8 mouse cellular contexts compared by ENCODE assay signal in the genomic region with DNA sequence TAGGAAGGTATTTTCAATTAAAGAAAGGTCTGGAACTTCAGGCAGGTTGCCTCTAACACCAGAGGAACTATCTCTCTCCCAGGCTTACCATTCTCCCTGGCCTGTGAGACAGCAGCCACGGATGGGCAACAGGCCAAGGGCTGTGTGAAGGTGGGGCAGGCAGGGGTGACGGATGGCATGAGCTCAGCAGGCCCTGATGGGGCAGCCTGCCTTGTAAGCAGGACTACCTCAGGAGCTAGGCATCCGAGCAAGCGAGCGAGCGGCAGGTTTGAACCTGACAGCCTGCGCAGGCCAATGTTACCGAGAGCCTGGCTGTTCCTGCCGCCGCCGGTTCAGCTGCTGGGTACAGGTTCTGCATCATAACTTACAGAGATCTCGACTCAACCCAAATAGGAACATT. TPM values are rescaled to one million over a fixed set of nuclear protein-coding genes. Genes with fewer than 3 reads are reported as not detected.
DNase-seq lines count a peak whose midpoint lies in the region; ATAC-seq lines count a peak whose summit lies in the region.

No protein-coding gene starts in this region.

- no peak overlapping the region for H3K4me2 ChIP-seq in hindbrain, embryonic 11.5 days (replicated peaks; ENCODE audit: low read depth, low read length)
- no peak overlapping the region for H3K4me2 ChIP-seq in neural tube, embryonic 15.5 days

- no peak for ATAC-seq in hindbrain, embryonic 11.5 days (ENCODE audit: low FRiP score)
- ATAC-seq in neural tube, embryonic 15.5 days (ENCODE audit: low FRiP score) = no peak

- intact Hi-C loops in heart, postnatal 10 days (cut with DNase I) = no loop called here

- H3K4me3 ChIP-seq in hindbrain, embryonic 11.5 days (ENCODE audit: low read depth, low read length) = no peak overlapping the region
- H3K4me3 ChIP-seq in neural tube, embryonic 15.5 days (replicated peaks) = no peak overlapping the region

- no peaks in the 10 kb centered on the region for H3K27me3 ChIP-seq in hindbrain, embryonic 11.5 days (ENCODE audit: control insufficient read depth, insufficient read depth, low read length)
- no peaks in the 10 kb centered on the region for H3K27me3 ChIP-seq in neural tube, embryonic 15.5 days (replicated peaks)

- peak; percentile 14 for DNase-seq in right cerebral cortex, adult 18-20 months
- DNase-seq in right cerebral cortex, postnatal 36 days (ENCODE audit: low spot score in 2 of 2) = no peak
- DNase-seq in cerebellum, adult 9-11 months = peak; percentile 80
- peak; percentile 84 to 85 for DNase-seq in heart, postnatal 10 days
- peak; percentile 79 for DNase-seq in lung, postnatal 10 days
- no peak for DNase-seq in retina, embryonic 14.5 days (ENCODE audit: low spot score)
- no peak for DNase-seq in hindbrain, embryonic 11.5 days (ENCODE audit: low spot score)

- no peaks in the 10 kb centered on the region for H3K9me3 ChIP-seq in hindbrain, embryonic 11.5 days (ENCODE audit: control insufficient read depth, low read length)
- no peaks in the 10 kb centered on the region for H3K9me3 ChIP-seq in neural tube, embryonic 15.5 days (replicated peaks)

- no peaks in the 10 kb centered on the region for H3K36me3 ChIP-seq in hindbrain, embryonic 11.5 days (ENCODE audit: control insufficient read depth, insufficient read depth, low read length)
- H3K36me3 ChIP-seq in neural tube, embryonic 15.5 days = no peaks in the 10 kb centered on the region

- H3K27ac ChIP-seq in hindbrain, embryonic 11.5 days (ENCODE audit: low read depth, low read length) = no peak overlapping the region
- no peak overlapping the region for H3K27ac ChIP-seq in neural tube, embryonic 15.5 days (replicated peaks)

- no peaks in the 10 kb centered on the region for H3K4me1 ChIP-seq in hindbrain, embryonic 11.5 days (replicated peaks; ENCODE audit: control insufficient read depth, insufficient read depth, low read length)
- 0 out of 2 replicates have a peak, but pooled peaks cover 11% of the 10 kb centered on the region for H3K4me1 ChIP-seq in neural tube, embryonic 15.5 days

- WGBS in hindbrain, embryonic 11.5 days = 77% methylated on average over 12 of the region's 12 CpGs
- 75% methylated on average over 12 of the region's 12 CpGs for WGBS in neural tube, embryonic 15.5 days

- no peak overlapping the region for H3K9ac ChIP-seq in hindbrain, embryonic 11.5 days (ENCODE audit: low read depth, low read length)
- H3K9ac ChIP-seq in neural tube, embryonic 15.5 days (replicated peaks) = no peak overlapping the region

RNA-seq across cellular contexts. Expression of a gene that starts 11.4 kb away (rescaled TPM):
- 10 to 100 TPM in 1 of 2 experiments, 1 to 10 TPM in 1; 9.2 to 13.4 TPM for total RNA-seq in heart, postnatal 10 days (2021)
- 0.77 and 1.0 TPM in 2 replicates for polyA plus RNA-seq in hindbrain, embryonic 11.5 days (2014; fragmentation: Nextera tagmentation; extraction: Ambion mirVana)
- polyA plus RNA-seq in neural tube, embryonic 15.5 days (2015; fragmentation: Nextera tagmentation; extraction: Ambion mirVana) = 1.6 and 3.9 TPM in 2 replicates

Comparison
In these comparisons a context has a peak if more than half of its experiments do, and no peak if none do; other contexts are left out.
1. DNase-seq: peak in right cerebral cortex, adult 18-20 months (single experiment), cerebellum, adult 9-11 months (single experiment), heart, postnatal 10 days (2 of 2) and lung, postnatal 10 days (single experiment); none in right cerebral cortex, postnatal 36 days (0 of 2), retina, embryonic 14.5 days (single experiment) and hindbrain, embryonic 11.5 days (single experiment).